Mouse (Mus musculus) forebrain, embryonic 11.5 days (tissue): ENCODE results near the gene Snx30. TPM values are rescaled to one million over a fixed set of nuclear protein-coding genes. Genes with fewer than 3 reads are reported as not detected.

Experiments used
- ATAC-seq: fragments of 200-750 bp; cut with Nextera tagmentation; replicated peaks from 2 replicates; pipeline ENCODE4 v1.8.0; 2017; ENCODE audit warnings: moderate TSS enrichment; ENCODE audit not compliant: low FRiP score
- DNase-seq: peaks from one replicate; pipeline ENCODE4 v3.0.0-alpha.2; 2017; ENCODE audit warnings: low spot score
- H3K27ac ChIP-seq: fragments of 300-500 bp; sonication (generic); 2 replicates; pipeline ENCODE4 v1.5.1; 2014; ENCODE audit warnings: low read depth, low read length
- H3K27me3 ChIP-seq: fragments of 300-500 bp; sonication (generic); 2 replicates; pipeline ENCODE4 v1.6.1; 2014; ENCODE audit warnings: mild to moderate bottlenecking, low read length, mixed read lengths; ENCODE audit not compliant: control insufficient read depth, insufficient read depth
- H3K36me3 ChIP-seq: fragments of 300-500 bp; sonication (generic); 2 replicates; pipeline ENCODE4 v1.6.1; 2014; ENCODE audit warnings: mild to moderate bottlenecking, low read length, moderate library complexity, mixed read lengths; ENCODE audit not compliant: control insufficient read depth, insufficient read depth
- H3K4me1 ChIP-seq: fragments of 300-500 bp; sonication (generic); replicated peaks from 2 replicates; pipeline ENCODE4 v1.6.1; 2014; ENCODE audit warnings: low read length, mixed read lengths; ENCODE audit not compliant: control insufficient read depth, insufficient read depth
- H3K4me2 ChIP-seq: fragments of 300-500 bp; sonication (generic); 2 replicates; pipeline ENCODE4 v1.6.1; 2014; ENCODE audit warnings: low read depth, mild to moderate bottlenecking, low read length, moderate library complexity, mixed read lengths; ENCODE audit not compliant: severe bottlenecking
- H3K4me3 ChIP-seq: fragments of 300-500 bp; sonication (generic); 2 replicates; pipeline ENCODE4 v1.5.1; 2014; ENCODE audit warnings: low read depth, low read length
- H3K9ac ChIP-seq: fragments of 300-500 bp; sonication (generic); 2 replicates; pipeline ENCODE4 v1.6.1; 2014; ENCODE audit warnings: low read length
- H3K9me3 ChIP-seq: fragments of 300-500 bp; sonication (generic); 2 replicates; pipeline ENCODE4 v1.6.1; 2016; ENCODE audit warnings: low read length, mixed read lengths; ENCODE audit not compliant: control insufficient read depth
- WGBS: fragments of 180-500 bp; shearing (Covaris S2); extraction: QIAGEN DNeasy Blood & Tissue Kit; methylation state at CpG from one replicate; pipeline ENCODE4 v1.1.7; 2014; 5-methylcytosine and 5-hydroxymethylcytosine counted together
- polyA plus RNA-seq: library from polyadenylated mRNA; unstranded; fragments of >200 nt; fragmentation: Nextera tagmentation; extraction: Ambion mirVana; gene quantifications from 2 replicates; pipeline ENCODE4 v1.2.1, GENCODE M21; 2014

Snx30 gene
- polyA plus RNA-seq, 1 experiment from 2014 or later = 8.8 TPM

DNA sequence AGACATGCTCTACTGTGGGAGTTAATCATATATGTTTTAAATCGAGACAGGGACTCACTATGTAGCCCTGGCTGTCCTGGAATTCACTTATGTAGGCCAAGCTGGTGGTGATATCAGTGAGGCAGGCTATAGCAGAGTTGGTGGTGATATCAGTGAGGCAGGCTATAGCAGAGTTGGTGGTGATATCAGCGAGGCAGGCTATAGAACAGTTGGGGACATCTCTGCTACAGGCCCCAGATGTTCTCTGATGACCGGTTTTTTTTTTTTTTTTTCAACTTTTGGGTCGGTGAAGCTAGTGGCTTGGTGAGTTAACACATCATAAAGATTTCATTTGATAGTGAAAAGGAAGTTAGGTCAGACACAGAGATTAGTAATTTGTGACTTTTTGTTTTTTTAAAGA, 2.8 kb upstream of the Snx30 start:
- DNase-seq (no peak), ATAC-seq (no peak)
- no peaks in the 10 kb centered on the region for H3K36me3 ChIP-seq
- H3K4me3 ChIP-seq = no peak overlapping the region
- H3K27ac ChIP-seq = no peak overlapping the region
- 70% methylated on average over 4 of the region's 4 CpGs for WGBS
- H3K4me2 ChIP-seq = no peak overlapping the region
- no peaks in the 10 kb centered on the region for H3K9me3 ChIP-seq
- H3K27me3 ChIP-seq = no peaks in the 10 kb centered on the region
- no peaks in the 10 kb centered on the region; the same call in 1 of the 2 replicates for H3K4me1 ChIP-seq
- H3K9ac ChIP-seq = no peak overlapping the region

DNA sequence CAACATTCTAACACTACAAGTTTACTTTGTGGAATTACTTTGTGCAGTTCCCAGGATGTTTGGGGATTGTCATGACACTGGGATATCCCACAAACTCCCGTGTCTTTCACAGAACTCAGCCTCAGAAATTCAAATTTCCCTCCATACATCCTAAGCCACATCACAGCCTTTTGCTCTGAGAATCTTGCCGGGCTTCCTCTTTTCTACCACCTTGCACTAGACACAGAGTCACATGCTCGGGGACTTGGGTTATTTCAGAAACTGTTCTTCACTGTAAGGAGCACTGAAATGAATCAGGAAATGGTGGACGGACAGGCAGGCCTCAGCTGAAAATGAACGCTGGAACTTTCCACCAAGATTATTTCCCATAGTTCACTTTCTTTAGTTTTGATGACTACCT, 2.3 kb upstream of the Snx30 start:
- H3K4me2 ChIP-seq = no peak overlapping the region
- 85% methylated on average over 5 of the region's 5 CpGs for WGBS
- H3K36me3 ChIP-seq = no peaks in the 10 kb centered on the region
- ATAC-seq (no peak), DNase-seq (no peak)
- H3K4me1 ChIP-seq = no peaks in the 10 kb centered on the region; the same call in 1 of the 2 replicates
- H3K27ac ChIP-seq = no peak overlapping the region
- no peaks in the 10 kb centered on the region for H3K27me3 ChIP-seq
- no peak overlapping the region for H3K9ac ChIP-seq
- H3K4me3 ChIP-seq = no peak overlapping the region
- no peaks in the 10 kb centered on the region for H3K9me3 ChIP-seq

- Histone ChIP-seq H3K4me2 (peak overlapping the region; percentile 97), H3K9ac (no peak overlapping the region; the same call in 1 of the 2 replicates), H3K9me3 (no peaks in the 10 kb centered on the region), H3K27me3 (no peaks in the 10 kb centered on the region), H3K4me1 (no peaks in the 10 kb centered on the region; the same call in 1 of the 2 replicates), H3K27ac (no peak overlapping the region), H3K4me3 (no peak overlapping the region), H3K36me3 (no peaks in the 10 kb centered on the region)
- no peak for DNase-seq
- WGBS = 70% methylated on average over 1 of the region's 1 CpGs
- no peak for ATAC-seq
Measured at GRCm38 (mm10) chr4:59804754-59805153, 886 bp upstream of the Snx30 start.

DNA sequence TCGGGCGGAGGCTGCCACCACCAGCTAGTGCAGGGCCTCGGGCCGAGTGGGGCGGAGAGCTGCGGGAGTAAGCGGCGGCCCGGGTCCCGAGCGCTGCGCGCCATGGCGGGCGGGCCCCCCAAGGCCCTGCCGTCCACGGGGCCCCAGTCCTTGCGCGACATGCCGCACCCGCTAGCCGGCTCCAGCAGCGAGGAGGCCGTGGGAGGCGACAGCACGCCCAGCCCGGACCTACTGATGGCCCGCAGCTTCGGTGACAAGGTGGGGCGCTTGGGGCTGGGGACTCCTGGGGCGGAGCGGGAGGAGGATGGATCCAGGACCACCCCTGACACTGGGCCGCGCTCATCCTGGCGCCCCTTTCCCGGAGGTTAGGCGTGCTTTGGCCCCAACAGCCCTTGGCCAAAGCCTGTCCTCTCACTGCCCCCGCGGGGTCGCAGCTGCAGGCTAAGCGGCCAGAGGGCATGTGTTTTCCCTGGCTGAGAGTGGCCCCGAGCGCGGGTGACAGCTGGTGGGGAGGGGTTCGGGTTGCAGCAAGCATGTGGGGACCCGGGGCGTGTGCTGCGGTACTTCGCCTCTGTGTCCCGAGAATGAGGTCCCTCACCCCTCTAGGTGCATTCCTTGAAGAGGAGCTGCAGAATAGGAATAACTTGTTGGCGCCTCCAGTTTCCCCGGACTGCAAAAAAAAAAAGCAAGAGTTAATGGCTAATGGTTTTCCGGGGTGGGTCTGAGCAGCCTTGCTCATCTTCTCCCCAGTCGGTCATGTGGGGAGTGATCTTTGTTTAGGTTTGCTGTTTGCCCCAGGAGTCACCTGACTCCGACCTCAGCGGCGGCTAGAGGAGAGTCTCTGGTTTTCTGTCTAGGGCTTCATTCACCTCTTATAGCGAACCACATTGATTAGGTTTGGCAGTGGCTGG, 583 bp downstream of the Snx30 start:
- under 1% methylated on average over 56 of the region's 58 CpGs for WGBS

GRCm38 (mm10) chr4:59806879-59807195, 1.2 kb downstream of the Snx30 start:
- peak overlapping the region; percentile 67 for H3K9ac ChIP-seq
- H3K36me3 ChIP-seq = no peaks in the 10 kb centered on the region
- H3K4me3 ChIP-seq = peak overlapping the region; percentile 94
- H3K27me3 ChIP-seq = no peaks in the 10 kb centered on the region
- H3K27ac ChIP-seq = no peak overlapping the region
- H3K4me2 ChIP-seq = peak overlapping the region; percentile 97
- 2% methylated on average over 9 of the region's 9 CpGs for WGBS
- H3K4me1 ChIP-seq = no peaks in the 10 kb centered on the region; the same call in 1 of the 2 replicates
- no peaks in the 10 kb centered on the region for H3K9me3 ChIP-seq
- ATAC-seq (no peak), DNase-seq (no peak)

More for the DNA sequence above, 583 bp downstream of the Snx30 start:
- DNase-seq (peak; percentile 71), ATAC-seq (peak; percentile 72)
- H3K27ac ChIP-seq = no peak overlapping the region
- peak overlapping the region; percentile 97 for H3K4me2 ChIP-seq
- no peaks in the 10 kb centered on the region for H3K9me3 ChIP-seq
- no peaks in the 10 kb centered on the region; the same call in 1 of the 2 replicates for H3K4me1 ChIP-seq
- H3K36me3 ChIP-seq = no peaks in the 10 kb centered on the region
- H3K4me3 ChIP-seq = peak overlapping the region; percentile 94
- peak overlapping the region; percentile 67 for H3K9ac ChIP-seq
- no peaks in the 10 kb centered on the region for H3K27me3 ChIP-seq

- Histone ChIP-seq H3K27ac (no peak overlapping the region), H3K9ac (no peak overlapping the region), H3K4me3 (no peak overlapping the region), H3K27me3 (no peaks in the 10 kb centered on the region), H3K9me3 (no peaks in the 10 kb centered on the region), H3K36me3 (no peaks in the 10 kb centered on the region), H3K4me1 (no peaks in the 10 kb centered on the region; the same call in 1 of the 2 replicates), H3K4me2 (no peak overlapping the region)
- ATAC-seq (no peak), DNase-seq (no peak)
- WGBS = 81% methylated on average over 2 of the region's 2 CpGs
Measured at GRCm38 (mm10) chr4:59807521-59807920, 1.9 kb downstream of the Snx30 start.

- Histone ChIP-seq H3K27ac (no peak overlapping the region), H3K4me1 (no peaks in the 10 kb centered on the region; the same call in 1 of the 2 replicates), H3K4me3 (no peak overlapping the region), H3K36me3 (no peaks in the 10 kb centered on the region), H3K4me2 (no peak overlapping the region), H3K9ac (no peak overlapping the region), H3K27me3 (no peaks in the 10 kb centered on the region), H3K9me3 (no peaks in the 10 kb centered on the region)
- 84% methylated on average over 5 of the region's 5 CpGs for WGBS
- no peak for ATAC-seq
- DNase-seq = no peak
Measured at GRCm38 (mm10) chr4:59808396-59808795, 2.8 kb downstream of the Snx30 start.

- H3K27me3 ChIP-seq = no peaks in the 10 kb centered on the region
- peaks cover 5% of the 10 kb centered on the region; the same call in 1 of the 2 replicates for H3K4me1 ChIP-seq
- H3K4me2 ChIP-seq = no peak overlapping the region
- no peak overlapping the region for H3K4me3 ChIP-seq
- H3K9ac ChIP-seq = no peak overlapping the region
- ATAC-seq (no peak), DNase-seq (no peak)
- no peak overlapping the region for H3K27ac ChIP-seq
- no peaks in the 10 kb centered on the region for H3K36me3 ChIP-seq
- no peaks in the 10 kb centered on the region for H3K9me3 ChIP-seq
- 81% methylated on average over 7 of the region's 7 CpGs for WGBS
Measured at GRCm38 (mm10) chr4:59814094-59814493, 8.5 kb downstream of the Snx30 start.
